27 mouse cellular contexts compared by ENCODE assay signal in the genomic region with DNA sequence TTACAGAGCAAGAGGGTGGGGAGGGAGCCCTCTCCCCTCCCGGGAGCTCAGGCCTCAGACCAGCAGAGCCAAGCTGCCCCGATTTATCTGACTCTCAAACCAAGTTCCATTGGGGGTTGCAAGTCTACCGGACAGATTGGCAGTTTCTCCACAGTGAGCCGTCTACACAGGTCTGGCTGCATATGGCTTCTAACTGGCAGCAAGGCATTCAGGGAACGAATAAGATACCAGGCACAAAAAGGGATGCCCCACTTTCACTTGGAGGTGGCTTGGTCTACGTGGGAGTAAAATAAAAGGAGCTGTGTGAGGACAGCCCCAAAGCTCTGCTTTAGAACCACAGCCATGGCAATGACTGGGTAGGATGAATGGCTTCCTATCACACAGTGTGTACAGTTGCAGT.
DNase-seq lines count a peak whose midpoint lies in the region; ATAC-seq and TF ChIP-seq lines count a peak whose summit lies in the region.
"Had no signal": no experiment of that assay in that cellular context is flagged by ENCODE, and none has a peak within 500 bp of the region (broad histone marks: within the 10 kb centered on the region; RNA-seq: fewer than 3 reads in every experiment).

No protein-coding gene starts in this region.

- H3K4me1 ChIP-seq in E14TG2a.4 (replicated peaks; ENCODE audit: low read depth, low read length), result peaks cover 99% of the 10 kb centered on the region
- H3K4me1 ChIP-seq in forebrain, embryonic 12.5 days, result peaks cover 34% of the 10 kb centered on the region
- H3K4me1 ChIP-seq in kidney, embryonic 14.5 days (ENCODE audit: control insufficient read depth, insufficient read depth, low read length), result no peaks in the 10 kb centered on the region
- H3K4me1 ChIP-seq: megakaryocyte, embryonic 14.5 days had no signal

- no peak overlapping the region for H3K9ac ChIP-seq in forebrain, embryonic 12.5 days
- H3K9ac ChIP-seq in kidney, embryonic 14.5 days (ENCODE audit: low read depth, low read length), result no peak overlapping the region
- H3K9ac ChIP-seq: embryonic facial prominence, embryonic 15.5 days; hindbrain, embryonic 12.5 days had no signal

- 21% methylated on average over 6 of the region's 6 CpGs for WGBS in forebrain, embryonic 12.5 days
- 64% methylated on average over 6 of the region's 6 CpGs for WGBS in kidney, embryonic 14.5 days

- intact Hi-C loops in heart, postnatal 36 days (cut with DNase I), result no loop called here

- H3K4me3 ChIP-seq in E14TG2a.4 (replicated peaks; ENCODE audit: low read length), result 0 out of 2 replicates have a peak overlapping the region, but pooled peaks have one; percentile 29
- H3K4me3 ChIP-seq in forebrain, embryonic 12.5 days (replicated peaks), result no peak overlapping the region
- H3K4me3 ChIP-seq in kidney, embryonic 14.5 days (ENCODE audit: low read length), result no peak overlapping the region
- H3K4me3 ChIP-seq: embryonic facial prominence, embryonic 15.5 days; heart, adult 2 months; hindbrain, embryonic 12.5 days; megakaryocyte, embryonic 14.5 days had no signal

- no peaks in the 10 kb centered on the region for H3K36me3 ChIP-seq in E14TG2a.4 (ENCODE audit: insufficient read depth, low read length)
- no peaks in the 10 kb centered on the region for H3K36me3 ChIP-seq in forebrain, embryonic 12.5 days (replicated peaks)
- H3K36me3 ChIP-seq in kidney, embryonic 14.5 days (ENCODE audit: control insufficient read depth, insufficient read depth, low read length), result no peaks in the 10 kb centered on the region
- H3K36me3 ChIP-seq: embryonic facial prominence, embryonic 15.5 days; hindbrain, embryonic 12.5 days had no signal

- no peak for TF ChIP-seq CTCF in E14TG2a.4 (conservative IDR thresholded peaks at IDR 0.05; ENCODE audit: low read length)

- H3K9me3 ChIP-seq in E14TG2a.4 (ENCODE audit: low read length), result no peaks in the 10 kb centered on the region
- no peaks in the 10 kb centered on the region for H3K9me3 ChIP-seq in forebrain, embryonic 12.5 days
- H3K9me3 ChIP-seq in kidney, embryonic 14.5 days (ENCODE audit: control insufficient read depth, low read length), result no peaks in the 10 kb centered on the region
- H3K9me3 ChIP-seq: embryonic facial prominence, embryonic 15.5 days; hindbrain, embryonic 12.5 days had no signal

- H3K27ac ChIP-seq in forebrain, embryonic 12.5 days, result peak overlapping the region; percentile 89
- H3K27ac ChIP-seq in kidney, embryonic 14.5 days (ENCODE audit: low read depth, low read length), result no peak overlapping the region
- H3K27ac ChIP-seq: embryonic facial prominence, embryonic 15.5 days; heart, adult 2 months; hindbrain, embryonic 12.5 days had no signal

- H3K4me2 ChIP-seq in forebrain, embryonic 12.5 days, result 0 out of 2 replicates have a peak overlapping the region, but pooled peaks have one; percentile 31
- no peak overlapping the region for H3K4me2 ChIP-seq in kidney, embryonic 14.5 days (replicated peaks; ENCODE audit: low read depth, low read length)
- H3K4me2 ChIP-seq: embryonic facial prominence, embryonic 15.5 days; liver, embryonic 11.5 days had no signal

- peak; percentile 78 for DNase-seq in heart, adult 11 months
- DNase-seq in heart, adult 9 months (ENCODE audit: low spot score in 2 of 2), result no peak
- DNase-seq in left cerebral cortex, adult 9 months (ENCODE audit: low spot score in 2 of 2), result peak; percentile 35 to 65
- DNase-seq in heart, postnatal 36 days, result no peak
- DNase-seq in thymus, postnatal 25 days, result no peak
- DNase-seq: adrenal gland, postnatal 25 days; cerebellum, adult 11-12 months; cerebellum, postnatal 14 days; embryo, embryonic 11 days; gastrocnemius, postnatal 14 days; heart, adult 2 months; kidney, adult 2 months; kidney, postnatal 14 days; layer of hippocampus, adult 9-11 months; lung, adult 18-20 months; lung, postnatal 14 days; retina, postnatal 1 day; spleen, adult 18-20 months; thymus, postnatal 4 days had no signal

- no peak for ATAC-seq in forebrain, embryonic 12.5 days (ENCODE audit: low FRiP score)
- no peak for ATAC-seq in kidney, embryonic 14.5 days (ENCODE audit: low FRiP score, low TSS enrichment)
- ATAC-seq: inflammation-experienced regulatory T-cells, adult 6 months had no signal

- H3K27me3 ChIP-seq in E14TG2a.4 (ENCODE audit: insufficient read depth, low read length), result peaks cover 4% of the 10 kb centered on the region; the same call in 1 of the 2 replicates
- H3K27me3 ChIP-seq in forebrain, embryonic 12.5 days, result peaks cover 54% of the 10 kb centered on the region
- H3K27me3 ChIP-seq in kidney, embryonic 14.5 days (ENCODE audit: control insufficient read depth, insufficient read depth, low read length), result no peaks in the 10 kb centered on the region
- H3K27me3 ChIP-seq: embryonic facial prominence, embryonic 15.5 days had no signal

Comparison
In these comparisons a context has a peak if more than half of its experiments do, and no peak if none do; other contexts are left out.
1. DNase-seq: peak in heart, adult 11 months (single experiment) and left cerebral cortex, adult 9 months (2 of 2); none in heart, adult 9 months (0 of 2), heart, postnatal 36 days (0 of 2) and thymus, postnatal 25 days (single experiment).